Mouse (Mus musculus): ENCODE measurements at regions not wholly inside any gene's neighbourhood (a gene's known extent, or its start where the extent isn't known, plus 50 kb on each side); places are given as distances from the start of the nearest gene placed in this dataset.
A peak's percentile ranks its signal among the peaks of the same experiment; 100 is the strongest.

GRCm38 (mm10) chr11:114218732-114219506 lies 152.1 kb upstream of the Sdk2 start:
- TF ChIP-seq CTCF (IDR thresholded peaks at IDR 0.05; ENCODE audit: low read depth): no peak
- no peak overlapping the region for H3K27ac ChIP-seq (ENCODE audit: low read depth, low read length)
- H3K4me2 ChIP-seq (replicated peaks; ENCODE audit: low read depth): no peak overlapping the region
- H3K4me1 ChIP-seq (replicated peaks; ENCODE audit: control insufficient read depth, insufficient read depth, low read length): no peaks in the 10 kb centered on the region
- ATAC-seq: no peak
- H3K36me3 ChIP-seq (ENCODE audit: control insufficient read depth, insufficient read depth): no peaks in the 10 kb centered on the region
- 37% methylated on average over 9 of the region's 9 CpGs for WGBS
- H3K9ac ChIP-seq (ENCODE audit: low read depth, low read length): no peak overlapping the region
- no peaks in the 10 kb centered on the region for H3K9me3 ChIP-seq (ENCODE audit: control insufficient read depth)
- no peak overlapping the region for H3K4me3 ChIP-seq (ENCODE audit: low read depth, low read length)
- no peaks in the 10 kb centered on the region for H3K27me3 ChIP-seq (replicated peaks; ENCODE audit: control insufficient read depth, insufficient read depth, low read length)

- 8% methylated on average over 15 of the region's 15 CpGs for WGBS
- ATAC-seq: no peak
Observed at GRCm38 (mm10) chr11:114217245-114217757, 150.5 kb upstream of the Sdk2 start.

GRCm38 (mm10) chr11:114216493-114216892 lies 149.6 kb upstream of the Sdk2 start:
- 28% methylated on average over 7 of the region's 7 CpGs for WGBS
- TF ChIP-seq CTCF (IDR thresholded peaks at IDR 0.05; ENCODE audit: low read depth): no peak

More at GRCm38 (mm10) chr11:114217245-114217757, 150.5 kb upstream of the Sdk2 start:
- Histone ChIP-seq H3K27me3 (replicated peaks; ENCODE audit: control insufficient read depth, insufficient read depth, low read length) (no peaks in the 10 kb centered on the region), H3K4me1 (replicated peaks; ENCODE audit: control insufficient read depth, insufficient read depth, low read length) (no peaks in the 10 kb centered on the region), H3K27ac (ENCODE audit: low read depth, low read length) (no peak overlapping the region), H3K9ac (ENCODE audit: low read depth, low read length) (no peak overlapping the region), H3K4me2 (replicated peaks; ENCODE audit: low read depth) (peak overlapping the region; percentile 35), H3K9me3 (ENCODE audit: control insufficient read depth) (no peaks in the 10 kb centered on the region), H3K36me3 (ENCODE audit: control insufficient read depth, insufficient read depth) (no peaks in the 10 kb centered on the region), H3K4me3 (ENCODE audit: low read depth, low read length) (no peak overlapping the region)
- TF ChIP-seq CTCF (IDR thresholded peaks at IDR 0.05; ENCODE audit: low read depth): no peak

DNA sequence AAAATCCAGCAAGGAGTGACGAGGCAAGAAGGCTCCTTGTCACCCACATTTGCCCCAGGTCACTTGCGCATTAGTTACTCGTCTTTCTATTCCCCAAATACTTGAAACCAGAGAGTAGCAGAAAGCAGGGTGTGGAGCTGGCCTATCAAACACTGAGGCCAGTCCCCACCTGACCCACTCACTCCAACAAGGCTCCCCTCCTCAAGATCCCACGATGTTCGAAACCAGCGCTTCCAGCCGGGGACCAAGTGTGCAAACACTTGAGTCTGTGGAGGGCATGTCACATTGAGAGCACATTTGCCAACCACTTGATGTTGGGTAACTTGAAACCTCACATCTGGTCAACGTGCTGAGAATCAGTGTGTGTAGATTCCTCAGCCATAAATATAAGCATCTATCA lies 148.4 kb upstream of the Sdk2 start:
- Histone ChIP-seq H3K9me3 (ENCODE audit: control insufficient read depth) (no peaks in the 10 kb centered on the region), H3K27ac (ENCODE audit: low read depth, low read length) (no peak overlapping the region), H3K4me1 (replicated peaks; ENCODE audit: control insufficient read depth, insufficient read depth, low read length) (no peaks in the 10 kb centered on the region), H3K9ac (ENCODE audit: low read depth, low read length) (no peak overlapping the region), H3K4me2 (replicated peaks; ENCODE audit: low read depth) (no peak overlapping the region), H3K4me3 (ENCODE audit: low read depth, low read length) (no peak overlapping the region), H3K27me3 (replicated peaks; ENCODE audit: control insufficient read depth, insufficient read depth, low read length) (no peaks in the 10 kb centered on the region), H3K36me3 (ENCODE audit: control insufficient read depth, insufficient read depth) (no peaks in the 10 kb centered on the region)
- TF ChIP-seq CTCF (IDR thresholded peaks at IDR 0.05; ENCODE audit: low read depth): no peak
- no peak for ATAC-seq
- 74% methylated on average over 8 of the region's 8 CpGs for WGBS

More at GRCm38 (mm10) chr11:114216493-114216892, 149.6 kb upstream of the Sdk2 start:
- Histone ChIP-seq H3K27me3 (replicated peaks; ENCODE audit: control insufficient read depth, insufficient read depth, low read length) (no peaks in the 10 kb centered on the region), H3K36me3 (ENCODE audit: control insufficient read depth, insufficient read depth) (no peaks in the 10 kb centered on the region), H3K27ac (ENCODE audit: low read depth, low read length) (no peak overlapping the region), H3K9ac (ENCODE audit: low read depth, low read length) (no peak overlapping the region), H3K4me3 (ENCODE audit: low read depth, low read length) (no peak overlapping the region), H3K9me3 (ENCODE audit: control insufficient read depth) (no peaks in the 10 kb centered on the region), H3K4me2 (replicated peaks; ENCODE audit: low read depth) (no peak overlapping the region), H3K4me1 (replicated peaks; ENCODE audit: control insufficient read depth, insufficient read depth, low read length) (no peaks in the 10 kb centered on the region)
- no peak for ATAC-seq

DNA sequence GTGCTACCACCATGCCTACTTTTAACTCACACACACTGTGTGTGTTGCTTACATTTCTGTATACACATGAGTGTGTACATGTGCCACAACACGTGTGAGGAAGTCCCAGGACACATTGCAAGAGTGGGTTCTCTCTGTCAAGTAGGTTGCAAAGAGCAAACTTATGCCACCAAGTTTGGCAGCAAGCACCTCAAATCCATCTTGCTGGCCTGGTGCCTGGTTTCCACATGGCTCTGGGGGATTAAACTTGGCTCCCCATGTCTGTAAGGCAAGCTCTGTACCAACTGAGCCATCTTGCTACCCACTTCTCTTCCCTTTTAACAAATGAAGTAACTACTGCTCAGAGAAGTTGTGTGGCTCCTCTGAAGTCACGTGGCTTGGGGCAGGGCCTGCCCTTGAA lies 145.3 kb upstream of the Sdk2 start:
- no peaks in the 10 kb centered on the region for H3K36me3 ChIP-seq (ENCODE audit: control insufficient read depth, insufficient read depth)
- no peak overlapping the region for H3K27ac ChIP-seq (ENCODE audit: low read depth, low read length)
- no peak for ATAC-seq
- WGBS: 58% methylated on average over 2 of the region's 2 CpGs
- TF ChIP-seq CTCF (IDR thresholded peaks at IDR 0.05; ENCODE audit: low read depth): no peak
- no peaks in the 10 kb centered on the region for H3K9me3 ChIP-seq (ENCODE audit: control insufficient read depth)
- H3K9ac ChIP-seq (ENCODE audit: low read depth, low read length): no peak overlapping the region
- H3K4me1 ChIP-seq (replicated peaks; ENCODE audit: control insufficient read depth, insufficient read depth, low read length): no peaks in the 10 kb centered on the region
- no peaks in the 10 kb centered on the region for H3K27me3 ChIP-seq (replicated peaks; ENCODE audit: control insufficient read depth, insufficient read depth, low read length)
- H3K4me3 ChIP-seq (ENCODE audit: low read depth, low read length): no peak overlapping the region
- H3K4me2 ChIP-seq (replicated peaks; ENCODE audit: low read depth): no peak overlapping the region

- H3K27ac ChIP-seq (ENCODE audit: low read depth, low read length): no peak overlapping the region
- no peaks in the 10 kb centered on the region for H3K4me1 ChIP-seq (replicated peaks; ENCODE audit: control insufficient read depth, insufficient read depth, low read length)
- no peak overlapping the region for H3K9ac ChIP-seq (ENCODE audit: low read depth, low read length)
- no peaks in the 10 kb centered on the region for H3K36me3 ChIP-seq (ENCODE audit: control insufficient read depth, insufficient read depth)
- no peak overlapping the region for H3K4me3 ChIP-seq (ENCODE audit: low read depth, low read length)
- no peak overlapping the region for H3K4me2 ChIP-seq (replicated peaks; ENCODE audit: low read depth)
- TF ChIP-seq CTCF (IDR thresholded peaks at IDR 0.05; ENCODE audit: low read depth): peak; percentile 78
- H3K27me3 ChIP-seq (replicated peaks; ENCODE audit: control insufficient read depth, insufficient read depth, low read length): no peaks in the 10 kb centered on the region
- WGBS: 50% methylated on average over 2 of the region's 2 CpGs
- ATAC-seq: no peak
- no peaks in the 10 kb centered on the region for H3K9me3 ChIP-seq (ENCODE audit: control insufficient read depth)
Observed at GRCm38 (mm10) chr11:114205192-114205591, 138.3 kb upstream of the Sdk2 start.
